Mouse (Mus musculus): ENCODE measurements at regions not wholly inside any gene's neighbourhood (a gene's known extent, or its start where the extent isn't known, plus 50 kb on each side); places are given as distances from the start of the nearest gene placed in this dataset.

- no peak for DNase-seq (ENCODE audit: low read depth, low spot score)
Measured at GRCm38 (mm10) chr9:87649015-87649978, 81.8 kb downstream of the Tbx18 start.

- DNase-seq (ENCODE audit: low read depth, low spot score): no peak
Measured at GRCm38 (mm10) chr9:87648317-87648716, 82.7 kb downstream of the Tbx18 start.

DNA sequence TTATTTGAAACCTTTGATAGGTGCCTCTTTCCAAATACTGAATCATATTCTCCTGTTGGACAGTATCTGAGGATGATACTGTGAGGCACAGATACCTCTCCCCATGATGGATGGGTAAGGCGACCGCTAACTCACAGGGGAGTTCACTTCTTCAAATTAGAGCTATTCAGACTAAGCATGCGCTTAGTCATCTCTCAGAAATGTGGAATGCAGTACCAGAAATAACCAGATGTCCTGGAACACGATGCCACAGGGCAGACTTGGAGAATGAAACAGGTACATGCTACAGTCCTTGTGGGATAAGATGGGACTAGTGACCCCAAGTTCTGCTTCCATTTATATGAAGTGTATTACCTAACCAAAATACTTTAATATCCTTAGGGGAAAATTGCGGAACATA, 86.0 kb downstream of the Tbx18 start:
- DNase-seq (ENCODE audit: low read depth, low spot score): peak; percentile 73

DNA sequence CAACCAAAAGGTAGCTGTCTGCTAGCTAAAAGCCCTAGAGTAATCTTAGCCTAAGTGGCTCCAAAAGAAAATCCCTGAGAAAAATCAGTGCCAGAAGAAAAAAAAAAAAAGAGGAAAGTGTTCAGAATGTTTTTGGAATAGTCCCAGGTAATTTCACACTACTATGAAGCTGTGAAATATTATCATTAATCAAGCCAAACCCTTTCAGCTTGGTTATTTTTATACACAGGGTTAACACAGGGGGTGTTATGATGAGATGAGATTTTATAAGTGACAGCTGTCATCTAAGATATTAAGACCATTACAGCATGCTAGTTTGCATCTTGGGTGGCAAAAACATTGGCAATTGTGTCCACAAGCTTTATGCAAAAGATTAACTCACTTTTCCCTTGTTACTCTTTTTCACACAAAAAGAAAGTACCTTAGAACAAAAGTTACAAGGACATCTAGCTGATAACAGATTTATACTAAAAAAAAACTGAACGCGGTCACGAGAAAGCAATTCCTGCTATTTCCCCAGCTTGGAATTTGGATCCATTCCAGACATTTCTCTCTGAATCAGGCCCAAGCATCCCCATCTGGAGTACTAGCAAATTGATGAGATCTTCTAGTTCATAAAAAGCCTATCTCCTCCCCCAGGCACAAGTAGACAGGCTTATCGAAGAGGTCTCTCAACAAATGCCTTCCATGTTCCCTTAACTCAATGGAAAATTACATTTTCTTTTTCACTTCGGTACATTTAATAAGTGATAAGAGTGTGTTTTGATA, 97.0 kb downstream of the Tbx18 start:
- DNase-seq (ENCODE audit: low read depth, low spot score): peak; percentile 71

DNA sequence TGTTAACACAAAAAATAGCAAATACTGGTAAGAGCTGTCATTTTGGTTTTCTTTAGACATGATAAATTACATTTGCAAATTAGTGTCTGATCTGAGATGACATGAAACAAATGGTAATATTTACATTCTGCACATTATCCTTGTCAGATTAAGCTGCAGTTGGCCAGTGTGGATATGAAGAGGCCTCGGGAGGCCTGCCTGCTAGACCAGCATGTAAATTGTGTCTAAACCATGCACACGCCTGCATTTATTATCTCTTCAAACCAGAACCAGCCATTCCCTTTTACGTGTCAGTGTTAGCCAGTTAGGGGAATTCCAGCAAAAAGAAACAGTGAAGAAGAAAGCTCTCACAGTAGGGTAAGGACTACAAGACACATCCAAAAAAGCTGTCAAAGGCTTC, 104.6 kb downstream of the Tbx18 start:
- no peak for DNase-seq (ENCODE audit: low read depth, low spot score)

DNA sequence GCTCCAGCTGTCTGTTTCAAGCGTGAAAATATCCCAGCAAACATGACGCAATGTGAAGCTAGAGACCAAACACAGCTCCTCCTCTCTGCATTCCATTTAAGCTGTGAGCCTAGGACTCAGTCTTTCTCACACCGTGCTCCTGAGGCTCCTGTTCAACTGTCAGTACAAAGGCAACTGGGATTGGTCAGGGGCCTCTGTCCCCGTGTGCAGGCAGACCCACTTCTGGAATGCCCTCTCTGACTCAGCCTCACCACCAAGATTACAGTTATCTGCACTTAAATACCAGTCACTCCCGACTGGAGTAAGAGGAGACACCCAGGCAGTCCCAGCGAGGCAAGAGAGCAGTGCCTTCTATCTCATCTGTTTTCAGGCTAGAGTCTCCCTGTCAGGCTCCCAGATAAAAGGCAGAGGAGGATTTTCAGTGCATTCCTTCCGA, 112.8 kb downstream of the Tbx18 start:
- DNase-seq (ENCODE audit: low read depth, low spot score): peak; percentile 39

- no peak for DNase-seq (ENCODE audit: low read depth, low spot score)
Measured at GRCm38 (mm10) chr9:87607878-87608631, 123.0 kb downstream of the Tbx18 start.

GRCm38 (mm10) chr9:87575591-87575990, 155.5 kb downstream of the Tbx18 start:
- DNase-seq (ENCODE audit: low read depth, low spot score): peak; percentile 72

- no peak for DNase-seq (ENCODE audit: low read depth, low spot score)
Measured at GRCm38 (mm10) chr9:87574250-87574864, 156.7 kb downstream of the Tbx18 start.

GRCm38 (mm10) chr9:87563244-87563643, 167.8 kb downstream of the Tbx18 start:
- no peak for DNase-seq (ENCODE audit: low read depth, low spot score)

DNA sequence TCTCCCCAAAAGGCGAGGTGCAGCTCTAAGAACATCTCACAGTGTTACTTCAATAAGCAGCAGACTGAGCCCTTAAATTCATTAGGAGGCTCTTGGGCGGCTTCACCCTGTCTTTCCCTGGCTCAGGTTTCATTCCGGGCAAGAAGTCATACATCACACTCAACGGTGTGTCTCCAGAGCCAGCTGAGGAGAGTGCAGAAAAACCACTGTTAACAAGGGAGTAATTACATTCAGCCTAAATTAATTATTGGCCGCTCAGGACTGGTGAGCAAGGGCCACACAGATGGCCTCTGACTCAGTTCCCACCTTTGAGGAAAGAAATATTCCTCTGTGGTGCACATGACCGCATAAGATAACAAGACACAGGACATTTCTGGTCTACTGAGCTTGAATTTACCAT, 168.3 kb downstream of the Tbx18 start:
- DNase-seq (ENCODE audit: low read depth, low spot score): no peak

- peak; percentile 16 for DNase-seq (ENCODE audit: low read depth, low spot score)
Measured at GRCm38 (mm10) chr9:87557841-87558240, 173.2 kb downstream of the Tbx18 start.

DNA sequence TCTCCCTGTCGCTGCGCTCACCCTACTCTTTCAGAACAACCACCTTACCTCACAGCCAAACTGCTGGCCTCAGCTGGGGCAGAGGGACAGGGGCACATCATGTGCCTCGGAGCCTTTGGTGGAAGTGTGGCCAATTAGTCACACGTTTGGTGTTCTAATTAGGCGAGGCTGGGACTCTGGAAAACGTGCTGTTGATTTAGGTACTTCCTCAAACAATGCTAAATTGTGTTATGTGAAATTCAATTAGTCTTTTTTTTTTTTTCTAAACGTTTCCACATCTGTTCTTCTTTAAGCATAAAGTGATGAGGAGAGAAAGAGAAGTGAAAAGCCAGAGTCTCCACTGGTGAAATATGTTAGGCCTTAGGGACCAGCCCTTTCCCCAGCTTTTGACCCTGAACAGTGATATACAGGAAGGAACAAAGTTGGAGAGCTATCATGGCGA, 174.1 kb downstream of the Tbx18 start:
- DNase-seq (ENCODE audit: low read depth, low spot score): peak; percentile 29

GRCm38 (mm10) chr9:87556552-87556951, 174.5 kb downstream of the Tbx18 start:
- no peak for DNase-seq (ENCODE audit: low read depth, low spot score)

DNA sequence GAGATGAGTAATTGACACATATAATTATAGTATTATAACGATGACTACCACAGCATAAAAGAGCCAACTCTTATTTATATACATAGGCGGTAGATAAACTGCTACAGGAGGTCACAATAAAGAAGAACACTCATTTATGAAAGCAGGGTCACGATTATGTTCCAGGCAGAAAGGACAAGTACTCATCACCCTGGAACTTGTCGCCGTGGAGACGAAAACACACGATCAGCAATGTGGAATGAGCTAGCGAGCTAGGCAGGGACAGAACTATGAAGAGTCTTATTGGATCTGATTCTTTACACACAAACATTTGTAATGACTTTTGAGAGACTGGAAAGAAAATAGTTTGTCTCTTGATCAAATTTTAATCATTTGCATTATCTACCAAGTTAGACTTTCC, 197.9 kb downstream of the Tbx18 start:
- peak; percentile 25 for DNase-seq (ENCODE audit: low read depth, low spot score)

DNA sequence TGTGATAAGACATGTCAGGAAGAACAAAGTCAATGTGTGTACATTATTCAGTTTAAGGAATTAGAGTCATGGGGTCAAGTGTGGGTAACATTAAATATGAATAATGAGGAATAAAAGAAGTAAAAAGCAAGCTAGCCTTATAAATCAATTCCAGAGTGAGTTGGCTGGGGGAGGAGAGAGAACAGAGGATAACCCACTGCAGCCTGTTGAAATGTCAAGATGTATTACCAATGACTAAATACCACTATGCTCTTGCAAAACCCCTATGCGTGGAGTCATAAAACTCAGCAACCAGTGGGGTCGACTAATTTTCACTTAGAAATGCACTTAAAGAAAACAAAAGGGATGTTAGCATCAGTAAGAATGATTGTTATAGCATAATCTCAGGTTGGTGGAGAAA, 201.2 kb downstream of the Tbx18 start:
- peak; percentile 22 for DNase-seq (ENCODE audit: low read depth, low spot score)

DNA sequence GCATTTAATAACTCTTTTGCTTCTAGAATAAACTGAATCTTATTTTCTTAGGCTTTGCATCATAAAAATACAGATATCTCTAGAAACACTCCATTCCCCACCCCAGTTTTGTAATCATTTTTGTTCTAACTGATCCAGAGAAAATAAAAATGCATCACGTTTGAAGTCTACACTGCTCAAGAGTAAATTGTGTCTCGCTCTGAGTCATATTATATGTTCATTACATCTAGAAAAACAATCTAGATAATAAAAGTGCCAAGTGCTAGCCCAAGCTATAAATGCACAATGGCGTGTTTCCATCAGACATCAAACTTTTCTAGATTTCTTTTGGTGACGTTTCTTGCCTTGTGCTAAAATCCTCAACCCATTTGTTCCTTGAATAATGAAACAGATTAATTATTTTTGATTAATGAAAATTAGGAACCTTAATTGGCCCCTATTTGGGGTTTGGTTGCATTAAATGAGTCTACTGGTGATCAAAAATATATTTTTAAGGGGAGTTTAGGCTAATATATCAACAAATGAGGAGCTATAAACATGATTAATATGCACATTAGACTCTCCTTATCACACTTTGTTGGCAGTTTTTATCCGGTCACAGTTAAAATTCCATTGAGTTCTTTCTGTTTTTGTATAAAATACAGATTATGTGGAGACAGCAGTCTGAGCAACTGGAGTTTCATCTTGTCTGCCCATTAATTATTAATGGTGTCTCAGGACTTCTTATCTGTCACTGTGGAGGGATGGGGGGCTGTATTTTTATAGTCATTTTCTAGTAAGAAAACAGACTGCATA, 206.0 kb downstream of the Tbx18 start:
- DNase-seq (ENCODE audit: low read depth, low spot score): no peak

DNA sequence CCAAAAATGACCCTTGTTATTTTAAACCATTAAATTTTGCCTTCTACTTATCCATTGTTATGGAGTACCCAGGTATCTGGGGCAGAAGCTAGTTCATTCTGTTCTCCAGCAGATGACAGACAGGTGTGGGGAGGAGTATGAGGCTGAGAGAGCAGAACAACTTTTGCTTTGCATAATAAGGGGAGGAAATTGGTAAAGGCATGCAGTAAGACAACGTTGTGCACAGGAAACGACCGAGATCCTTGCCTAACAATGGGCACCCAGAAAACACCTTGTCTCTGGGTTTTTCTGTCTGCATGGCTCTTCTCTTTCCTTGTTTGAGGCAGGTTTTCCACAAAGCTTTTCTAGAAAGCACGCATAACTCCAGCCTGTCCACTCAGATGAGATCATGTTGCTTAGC, 220.4 kb downstream of the Tbx18 start:
- no peak for DNase-seq (ENCODE audit: low read depth, low spot score)

- DNase-seq (ENCODE audit: low read depth, low spot score): no peak
Measured at GRCm38 (mm10) chr9:87504673-87505385, 226.2 kb downstream of the Tbx18 start.

DNA sequence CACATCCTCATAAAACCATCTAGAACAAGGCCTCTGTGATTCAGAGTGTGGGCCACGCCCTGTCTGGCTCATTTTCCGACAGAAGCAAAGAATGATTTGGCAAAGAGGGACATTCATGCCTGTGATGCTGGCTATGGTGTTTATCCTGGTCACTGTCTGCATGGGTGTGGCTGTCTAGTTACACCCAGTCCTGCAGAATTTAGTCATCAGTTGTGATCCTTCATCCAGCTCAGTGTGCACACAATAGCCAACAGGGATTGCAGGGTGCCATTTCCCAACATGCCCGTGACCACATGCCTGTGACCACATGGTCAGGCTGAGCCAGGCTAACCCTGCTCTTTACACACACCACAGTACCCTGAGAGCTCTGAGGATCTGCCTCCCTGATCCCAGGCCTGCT, 208.8 kb upstream of the Cep162 start:
- peak; percentile 98 for DNase-seq (ENCODE audit: low read depth, low spot score)
